Mouse (Mus musculus) intestine, embryonic 14.5 days (tissue): ENCODE measurements around the gene Btbd2. TPM values are rescaled to one million over a fixed set of nuclear protein-coding genes. Genes with fewer than 3 reads are reported as not detected.
A peak's percentile ranks its signal among the peaks of the same experiment; 100 is the strongest.

Experiments used
- ATAC-seq: fragments of 200-750 bp; cut with Nextera tagmentation; replicated peaks from 2 replicates; pipeline ENCODE4 v1.8.0; 2017; ENCODE audit warnings: low read depth, moderate number of reproducible peaks, moderate TSS enrichment, moderate library complexity; ENCODE audit not compliant: low FRiP score, low TSS enrichment
- DNase-seq: peaks from one replicate; pipeline ENCODE4 v3.0.0-alpha.2; 2018; ENCODE audit warnings: low spot score
- H3K27ac ChIP-seq: fragments of 300-500 bp; sonication (generic); 2 replicates; pipeline ENCODE4 v1.5.1; 2014; ENCODE audit warnings: low read depth, mild to moderate bottlenecking, control low read depth
- H3K27me3 ChIP-seq: fragments of 300-500 bp; sonication (generic); replicated peaks from 2 replicates; pipeline ENCODE4 v1.6.1; 2014; ENCODE audit warnings: low read length, control low read depth; ENCODE audit not compliant: control insufficient read depth, insufficient read depth
- H3K36me3 ChIP-seq: fragments of 300-500 bp; sonication (generic); 2 replicates; pipeline ENCODE4 v1.6.1; 2014; ENCODE audit warnings: low read length, control low read depth; ENCODE audit not compliant: control insufficient read depth, insufficient read depth
- H3K4me1 ChIP-seq: fragments of 300-500 bp; sonication (generic); replicated peaks from 2 replicates; pipeline ENCODE4 v1.6.1; 2014; ENCODE audit warnings: low read length, control low read depth, mixed read lengths; ENCODE audit not compliant: control insufficient read depth, insufficient read depth
- H3K4me2 ChIP-seq: fragments of 300-500 bp; sonication (generic); 2 replicates; pipeline ENCODE4 v1.6.1; 2014; ENCODE audit warnings: low read length
- H3K4me3 ChIP-seq: fragments of 300-500 bp; sonication (generic); 2 replicates; pipeline ENCODE4 v1.5.1; 2014; ENCODE audit warnings: low read depth, low read length, control low read depth, mixed read lengths
- H3K9ac ChIP-seq: fragments of 300-500 bp; sonication (generic); 2 replicates; pipeline ENCODE4 v1.6.1; 2014; ENCODE audit warnings: mild to moderate bottlenecking, low read length
- H3K9me3 ChIP-seq: fragments of 300-500 bp; sonication (generic); 2 replicates; pipeline ENCODE4 v1.6.1; 2016; ENCODE audit warnings: low read length, control low read depth; ENCODE audit not compliant: control insufficient read depth
- WGBS: fragments of 180-500 bp; shearing (Covaris S2); extraction: QIAGEN DNeasy Blood & Tissue Kit; methylation state at CpG from one replicate; pipeline ENCODE4 v1.1.7; 2014; 5-methylcytosine and 5-hydroxymethylcytosine counted together
- microRNA-seq: library from miRNA; unstranded; fragments of <30 nt; microRNA quantifications from one replicate; pipeline ENCODE4, GENCODE M21; 2016
- polyA plus RNA-seq: library from polyadenylated mRNA; unstranded; fragments of >200 nt; fragmentation: Nextera tagmentation; extraction: Ambion mirVana; gene quantifications from 2 replicates; pipeline ENCODE4 v1.2.1, GENCODE M21; 2014

Gene Btbd2
- polyA plus RNA-seq, 1 experiment from 2014 or later, result 73.1 TPM

DNA sequence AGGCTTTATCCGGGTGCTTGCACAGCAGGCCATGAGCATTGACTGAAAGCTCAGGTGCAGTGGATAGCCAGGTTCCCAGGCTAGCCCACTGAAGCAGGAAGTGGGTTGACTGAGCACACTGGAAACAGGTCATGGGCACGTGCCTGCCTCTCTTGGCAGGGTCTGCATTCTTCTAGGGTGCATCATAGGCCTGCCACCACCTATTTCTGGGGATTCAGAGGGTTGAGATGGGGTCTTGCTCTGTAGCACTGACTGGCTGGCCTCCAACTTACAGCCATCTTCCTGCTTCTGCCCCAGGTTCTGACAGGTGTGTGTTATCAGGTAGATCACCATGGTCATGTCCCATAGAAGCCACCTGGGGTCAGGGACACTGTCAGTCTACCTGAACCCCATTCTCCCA, 51.9 kb downstream of the Btbd2 start:
- peaks cover 18% of the 10 kb centered on the region for H3K4me1 ChIP-seq
- DNase-seq (no peak), ATAC-seq (no peak)
- H3K36me3 ChIP-seq, result peaks cover 38% of the 10 kb centered on the region
- H3K4me3 ChIP-seq, result no peak overlapping the region
- no peaks in the 10 kb centered on the region for H3K9me3 ChIP-seq
- H3K9ac ChIP-seq, result no peak overlapping the region
- H3K27me3 ChIP-seq, result no peaks in the 10 kb centered on the region
- H3K4me2 ChIP-seq, result no peak overlapping the region
- H3K27ac ChIP-seq, result no peak overlapping the region
- 91% methylated on average over 2 of the region's 2 CpGs for WGBS

GRCm38 (mm10) chr10:80604001-80604509, 52.8 kb downstream of the Btbd2 start:
- Histone ChIP-seq H3K4me3 (peak overlapping the region; percentile 91), H3K27me3 (no peaks in the 10 kb centered on the region), H3K4me1 (peaks cover 18% of the 10 kb centered on the region), H3K27ac (0 out of 2 replicates have a peak overlapping the region, but pooled peaks have one; percentile 80), H3K9me3 (no peaks in the 10 kb centered on the region), H3K4me2 (peak overlapping the region; percentile 85), H3K36me3 (peaks cover 31% of the 10 kb centered on the region), H3K9ac (peak overlapping the region; percentile 60)
- WGBS, result 87% methylated on average over 7 of the region's 7 CpGs
- DNase-seq (no peak), ATAC-seq (no peak)

- Histone ChIP-seq H3K4me2 (peak overlapping the region; percentile 85), H3K9ac (peak overlapping the region; percentile 60), H3K9me3 (no peaks in the 10 kb centered on the region), H3K4me3 (peak overlapping the region; percentile 91), H3K27ac (peak overlapping the region; percentile 80; the same call in 1 of the 2 replicates), H3K36me3 (peaks cover 24% of the 10 kb centered on the region), H3K4me1 (peaks cover 18% of the 10 kb centered on the region), H3K27me3 (no peaks in the 10 kb centered on the region)
- WGBS, result 34% methylated on average over 7 of the region's 7 CpGs
- DNase-seq, result no peak
- peak; percentile 6; the same call in 1 of the 2 replicates for ATAC-seq
Measured at GRCm38 (mm10) chr10:80603364-80603763, 53.5 kb downstream of the Btbd2 start.

DNA sequence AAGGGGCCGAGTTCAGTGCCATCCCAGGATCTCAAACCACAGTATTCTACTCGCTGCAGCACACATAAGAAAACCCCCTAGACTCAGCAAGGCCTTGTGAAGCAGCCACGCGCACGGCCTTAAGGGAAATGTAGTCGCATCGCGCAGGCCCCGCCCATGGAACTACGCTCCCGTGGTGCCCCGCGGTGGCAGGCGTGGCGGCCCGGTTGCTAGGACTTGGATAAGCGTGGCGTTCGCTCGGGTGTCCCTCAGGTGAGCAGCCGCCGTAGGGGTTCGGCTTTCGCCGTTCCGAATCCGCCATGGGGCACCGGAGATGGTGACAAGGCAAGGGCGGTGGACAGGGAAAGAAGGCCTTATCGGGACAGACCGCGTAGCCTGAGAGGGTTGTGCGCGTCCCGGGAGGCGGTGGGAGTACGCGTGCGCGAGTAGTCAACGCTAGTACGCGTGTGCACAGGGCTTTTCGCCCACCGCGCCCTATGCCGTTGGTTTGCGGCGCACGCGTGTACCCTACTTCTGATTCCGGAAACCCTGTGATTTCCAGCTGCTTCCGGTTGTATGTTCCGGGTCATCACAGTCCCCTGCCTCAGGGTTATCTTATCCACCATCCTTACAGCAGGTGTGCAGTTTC, 54.1 kb downstream of the Btbd2 start, which contains the start of the genes Scamp4 and Adat3:
TSS of gene Scamp4 (plus strand) at position 175 of the 628 bp plus-strand sequence.
TSS of gene Adat3 (plus strand) at position 183 of the 628 bp plus-strand sequence.
- DNase-seq (peak; percentile 98), ATAC-seq (peak; percentile 94)
- Histone ChIP-seq H3K4me1 (peaks cover 18% of the 10 kb centered on the region), H3K4me3 (peak within 1 kb of the TSS; percentile 91), H3K9me3 (no peaks in the 10 kb centered on the region), H3K27ac (peak within 1 kb of the TSS; percentile 80), H3K27me3 (no peaks in the 10 kb centered on the region), H3K36me3 (peaks cover 19% of the 10 kb centered on the region), H3K9ac (peak within 1 kb of the TSS; percentile 60), H3K4me2 (peak within 1 kb of the TSS; percentile 85)
- WGBS, result under 1% methylated on average over 54 of the region's 54 CpGs

GRCm38 (mm10) chr10:80596318-80596717, 60.6 kb downstream of the Btbd2 start:
- ATAC-seq (no peak), DNase-seq (no peak)
- Histone ChIP-seq H3K36me3 (no peaks in the 10 kb centered on the region), H3K27me3 (no peaks in the 10 kb centered on the region), H3K4me1 (no peaks in the 10 kb centered on the region), H3K4me2 (no peak overlapping the region), H3K9ac (no peak overlapping the region), H3K4me3 (no peak overlapping the region), H3K9me3 (no peaks in the 10 kb centered on the region), H3K27ac (no peak overlapping the region)
- 32% methylated on average over 4 of the region's 4 CpGs for WGBS

Small RNA genes lying within 50 kb of the gene (microRNA-seq; reads per million reads assigned to microRNA genes)
- not detected for gene Mir6912

Other genes with a start within 250 kb of the Btbd2 start
- 106 and 114 TPM in 2 replicates for gene Tcf3, start 223.4 kb downstream of the Btbd2 start, polyA plus RNA-seq
- 0.04 and 0.09 TPM in 2 replicates for gene Onecut3, start 162.2 kb downstream of the Btbd2 start, polyA plus RNA-seq
- 0.18 and 0.32 TPM in 2 replicates for gene Atp8b3, start 117.9 kb downstream of the Btbd2 start, polyA plus RNA-seq
- 28.9 and 31.5 TPM in 2 replicates for gene Rexo1, start 95.5 kb downstream of the Btbd2 start, polyA plus RNA-seq
- 9.7 and 12.1 TPM in 2 replicates for gene Klf16, start 79.8 kb downstream of the Btbd2 start, polyA plus RNA-seq
- 99.4 and 114 TPM in 2 replicates for gene Abhd17a, start 66.7 kb downstream of the Btbd2 start, polyA plus RNA-seq
- 108 and 111 TPM in 2 replicates for gene Scamp4, start 54.2 kb downstream of the Btbd2 start, polyA plus RNA-seq
- 9.2 and 10.1 TPM in 2 replicates for gene Adat3, start 54.2 kb downstream of the Btbd2 start, polyA plus RNA-seq
- gene Gm49322, start 51.0 kb downstream of the Btbd2 start, polyA plus RNA-seq, result 3.0 and 3.1 TPM in 2 replicates
- gene Csnk1g2, start 34.2 kb downstream of the Btbd2 start, polyA plus RNA-seq, result 66.5 and 116 TPM in 2 replicates
- 68.2 and 71.1 TPM in 2 replicates for gene Mknk2, start 21.0 kb upstream of the Btbd2 start, polyA plus RNA-seq
- gene Mob3a, start 44.9 kb upstream of the Btbd2 start, polyA plus RNA-seq, result 38.6 and 47.1 TPM in 2 replicates
- 15.5 and 15.9 TPM in 2 replicates for gene Izumo4, start 45.1 kb upstream of the Btbd2 start, polyA plus RNA-seq
- gene Ap3d1, start 85.2 kb upstream of the Btbd2 start, polyA plus RNA-seq, result 74.1 and 77.4 TPM in 2 replicates
- 21.1 and 22.7 TPM in 2 replicates for gene Dot1l, start 98.1 kb upstream of the Btbd2 start, polyA plus RNA-seq
- 85.4 and 89.3 TPM in 2 replicates for gene Sf3a2, start 141.1 kb upstream of the Btbd2 start, polyA plus RNA-seq
- 125 TPM in 2 replicates for gene Plekhj1, start 141.6 kb upstream of the Btbd2 start, polyA plus RNA-seq
- 0.11 TPM in 1 of 2 replicates, not detected in the other for gene Amh, start 148.2 kb upstream of the Btbd2 start, polyA plus RNA-seq
- 0.83 and 0.95 TPM in 2 replicates for gene Jsrp1, start 156.4 kb upstream of the Btbd2 start, polyA plus RNA-seq
- 1,692 and 1,787 TPM in 2 replicates for gene Oaz1, start 169.6 kb upstream of the Btbd2 start, polyA plus RNA-seq
- 0.07 and 0.20 TPM in 2 replicates for gene Lingo3, start 187.0 kb upstream of the Btbd2 start, polyA plus RNA-seq
- gene Lsm7, start 198.1 kb upstream of the Btbd2 start, polyA plus RNA-seq, result 406 and 412 TPM in 2 replicates
- gene Sppl2b, start 198.2 kb upstream of the Btbd2 start, polyA plus RNA-seq, result 27.0 and 30.6 TPM in 2 replicates
- 0.04 TPM in 1 of 2 replicates, not detected in the other for gene Tmprss9, start 214.8 kb upstream of the Btbd2 start, polyA plus RNA-seq
- 392 and 393 TPM in 2 replicates for gene Timm13, start 243.9 kb upstream of the Btbd2 start, polyA plus RNA-seq